Mouse (Mus musculus): ENCODE results near the gene Wdr74.
A peak's percentile ranks its signal among the peaks of the same experiment; 100 is the strongest.

The Wdr74 gene

DNA sequence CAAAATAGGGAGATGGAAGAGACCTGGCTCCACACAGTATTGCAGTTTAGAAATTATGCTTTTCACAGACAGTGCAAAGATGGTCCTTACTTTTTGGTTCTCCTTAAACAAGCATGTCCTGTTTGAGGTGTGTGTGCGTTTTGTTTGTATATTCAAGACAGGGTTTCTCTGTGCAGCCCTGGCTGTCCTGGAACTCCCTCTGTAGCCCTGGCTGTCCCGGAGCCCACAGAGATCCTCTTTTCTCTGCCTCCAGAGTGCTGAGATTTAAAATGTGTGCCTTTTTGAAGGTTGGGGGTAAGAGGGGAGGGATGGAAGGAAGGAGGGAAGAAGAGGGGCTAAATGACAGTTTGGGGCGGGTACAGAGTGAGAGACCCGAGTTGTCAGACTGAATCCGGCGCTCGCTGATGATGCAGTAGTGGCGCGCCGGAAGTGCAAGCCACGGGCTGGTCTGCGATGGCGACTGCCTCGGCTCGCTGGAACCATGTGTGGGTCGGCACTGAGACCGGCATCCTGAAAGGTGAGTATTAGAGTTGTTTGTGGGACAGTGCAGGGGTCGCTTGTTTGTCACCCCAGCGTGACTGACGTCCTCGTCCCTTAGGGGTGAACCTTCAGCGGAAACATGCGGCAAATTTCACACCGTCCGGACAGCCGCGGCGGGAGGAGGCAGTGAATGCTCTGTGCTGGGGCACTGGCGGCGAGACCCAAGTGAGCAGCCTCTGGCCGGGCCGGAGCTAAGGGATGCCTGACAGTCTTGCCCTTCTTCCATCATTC lies at the start of gene Wdr74:
Wdr74 (plus strand) TSS at position 439 of the 771 bp plus-strand sequence.
- DNase-seq = peak; percentile 89 to 92

DNA sequence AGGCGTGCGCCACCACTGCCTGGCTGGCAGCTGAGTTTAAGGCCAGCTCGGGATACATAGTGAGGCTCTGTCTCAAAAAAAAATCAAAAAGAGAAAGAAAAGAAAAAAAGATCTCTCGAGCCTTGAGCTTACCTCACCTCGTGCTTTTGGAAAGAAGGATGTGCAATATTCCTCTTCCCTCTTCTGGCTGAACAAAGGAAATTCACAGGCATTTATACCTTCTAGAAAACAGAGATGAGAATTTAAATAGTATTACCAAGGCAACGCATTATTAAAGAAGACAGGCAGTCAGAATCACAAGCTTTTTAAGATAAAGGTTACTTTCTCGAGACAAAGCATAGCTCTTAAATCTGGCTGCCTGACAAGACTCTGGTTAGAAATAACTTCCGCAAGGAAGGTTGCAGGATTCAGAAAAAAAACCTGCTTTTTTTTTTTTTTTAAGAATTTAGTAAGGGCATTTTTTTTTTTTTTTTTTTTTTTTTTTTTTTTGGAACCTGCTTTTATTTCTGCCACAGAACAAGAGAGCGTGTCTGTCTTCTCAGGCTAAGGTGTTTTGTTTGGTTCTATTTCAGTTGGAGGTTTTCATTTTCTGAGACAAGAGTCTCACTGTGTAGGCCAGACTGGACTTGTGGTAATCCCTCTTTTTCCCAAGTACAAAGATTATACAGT lies 43.6 kb upstream of the Wdr74 start:
- DNase-seq = no peak

DNA sequence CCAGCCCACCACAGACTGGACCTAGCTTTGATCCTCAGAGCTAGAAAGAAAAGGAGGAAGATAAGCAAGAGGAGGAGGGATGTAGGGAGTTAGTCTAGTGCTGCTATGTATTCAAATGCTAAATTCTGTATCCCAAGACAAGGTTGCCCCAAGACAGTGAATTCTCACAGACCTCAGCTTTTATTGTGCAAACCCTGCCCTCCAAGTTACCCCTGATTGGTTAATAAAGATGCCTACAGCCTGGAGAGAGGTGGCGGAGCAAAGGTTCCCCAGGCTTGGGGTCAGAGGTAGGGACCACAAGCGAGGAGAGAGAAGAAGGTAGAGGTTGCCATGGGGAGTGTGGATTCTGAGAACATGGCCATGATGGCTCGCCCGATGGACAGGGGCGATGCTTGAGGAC lies 42.9 kb upstream of the Wdr74 start:
- DNase-seq = no peak

DNA sequence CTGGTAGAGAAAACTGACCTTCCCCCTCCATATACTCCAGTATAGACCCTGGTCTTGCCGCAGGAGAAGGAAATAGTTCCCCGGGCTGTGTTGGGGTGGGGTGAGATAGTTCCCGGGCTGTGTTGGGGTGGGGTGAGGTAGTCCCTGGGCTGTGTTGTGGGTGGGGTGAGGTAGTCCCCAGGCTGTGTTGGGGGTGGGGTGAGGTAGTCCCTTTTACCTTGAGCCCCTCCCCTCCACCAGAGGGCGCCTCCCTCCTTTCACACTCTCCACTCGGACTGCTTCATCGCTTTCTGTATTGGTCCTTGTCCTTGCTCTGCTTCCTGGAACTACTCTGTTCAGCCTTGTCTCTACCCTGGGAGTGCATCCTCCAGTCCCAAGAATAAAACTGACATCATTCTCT lies 40.3 kb upstream of the Wdr74 start:
- peak; percentile 77 to 86 for DNase-seq

DNA sequence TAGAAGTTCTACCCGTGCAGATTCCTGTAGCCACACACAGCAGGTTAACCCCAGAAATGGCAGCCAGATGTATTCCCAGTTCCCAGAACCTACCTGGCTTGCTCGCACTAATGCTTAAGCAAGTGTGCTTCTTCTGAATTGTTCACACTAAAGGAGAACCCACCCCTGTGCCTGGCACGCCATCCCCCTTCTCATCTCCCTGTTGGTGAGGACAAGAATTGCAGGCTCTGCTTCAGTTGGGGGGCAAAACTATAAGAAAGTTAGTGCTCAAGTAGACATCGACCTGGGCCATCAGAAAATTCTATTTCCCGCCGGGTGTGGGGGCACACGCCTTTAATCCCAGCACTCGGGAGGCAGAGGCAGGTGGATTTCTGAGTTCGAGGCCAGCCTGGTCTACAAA lies 36.0 kb upstream of the Wdr74 start:
- no peak for DNase-seq

DNA sequence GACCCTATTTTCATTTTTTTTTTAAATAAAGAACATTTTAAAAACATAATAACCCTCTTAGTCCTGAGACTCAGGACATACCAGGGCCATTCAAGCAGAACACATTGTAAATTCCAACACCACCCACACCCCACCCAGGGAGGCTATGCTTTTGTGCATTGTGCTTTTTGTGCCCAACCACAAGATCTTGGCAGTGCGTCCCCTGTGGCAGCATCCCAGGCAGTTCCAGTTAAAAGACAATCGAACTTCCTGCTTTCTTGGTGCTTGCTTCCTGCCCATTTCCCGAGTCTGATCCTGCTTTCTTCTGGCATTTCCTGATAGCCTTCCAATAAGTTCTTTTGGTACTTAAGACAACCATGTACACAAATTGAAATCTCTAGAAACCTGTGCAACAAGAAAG lies 33.2 kb upstream of the Wdr74 start:
- DNase-seq = peak; percentile 80

DNA sequence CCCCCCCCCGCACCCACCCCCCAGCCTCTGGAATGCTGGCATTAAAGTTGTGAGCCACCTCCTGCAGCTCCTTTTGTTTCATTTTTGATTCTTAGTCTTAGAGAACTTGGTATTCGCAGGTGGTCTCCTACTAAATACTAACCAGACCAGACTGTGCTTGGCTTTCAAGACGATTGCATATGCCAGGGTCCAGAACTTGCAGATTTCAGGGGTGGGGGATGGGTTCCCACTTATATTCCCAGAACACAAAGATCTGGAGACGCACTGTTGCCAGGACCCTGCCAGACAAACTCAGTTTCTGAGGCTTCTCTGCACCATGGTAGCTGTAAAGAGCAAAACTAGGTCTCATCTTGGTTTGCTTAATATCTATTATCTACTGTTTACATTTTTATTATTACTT lies 32.1 kb upstream of the Wdr74 start:
- no peak for DNase-seq

DNA sequence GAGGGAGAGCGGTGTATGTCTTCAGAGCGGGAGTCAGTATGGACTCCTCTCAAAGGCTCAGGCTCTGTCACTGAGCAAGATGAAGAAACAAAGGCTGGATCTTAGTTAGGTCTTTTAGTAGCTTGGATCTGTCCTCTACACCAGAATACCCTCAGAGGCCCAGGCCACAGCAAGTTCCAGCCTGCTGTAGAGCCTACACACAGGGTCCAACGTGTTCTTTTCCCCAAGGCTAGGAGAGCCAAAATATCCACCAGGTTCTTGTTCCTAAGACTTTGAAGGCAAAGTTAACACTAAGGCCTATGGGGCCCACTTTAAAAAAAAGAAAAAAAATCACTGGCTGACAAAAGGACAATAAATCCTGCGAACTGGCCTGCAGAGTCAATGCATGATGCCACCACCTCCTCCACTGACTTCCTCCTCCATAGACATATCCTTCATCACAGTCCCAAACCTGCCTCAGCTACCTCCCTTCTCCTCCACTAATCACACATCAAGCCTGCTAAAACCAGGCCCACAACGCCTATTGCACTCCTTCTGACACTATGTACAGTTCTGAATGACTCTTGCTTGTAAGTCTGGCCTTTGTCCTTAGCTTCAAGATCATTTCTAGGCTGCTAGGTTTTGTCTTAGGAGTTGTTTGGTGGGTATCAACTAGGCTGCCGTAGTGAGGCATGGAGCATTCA lies 30.5 kb upstream of the Wdr74 start:
- DNase-seq = no peak

DNA sequence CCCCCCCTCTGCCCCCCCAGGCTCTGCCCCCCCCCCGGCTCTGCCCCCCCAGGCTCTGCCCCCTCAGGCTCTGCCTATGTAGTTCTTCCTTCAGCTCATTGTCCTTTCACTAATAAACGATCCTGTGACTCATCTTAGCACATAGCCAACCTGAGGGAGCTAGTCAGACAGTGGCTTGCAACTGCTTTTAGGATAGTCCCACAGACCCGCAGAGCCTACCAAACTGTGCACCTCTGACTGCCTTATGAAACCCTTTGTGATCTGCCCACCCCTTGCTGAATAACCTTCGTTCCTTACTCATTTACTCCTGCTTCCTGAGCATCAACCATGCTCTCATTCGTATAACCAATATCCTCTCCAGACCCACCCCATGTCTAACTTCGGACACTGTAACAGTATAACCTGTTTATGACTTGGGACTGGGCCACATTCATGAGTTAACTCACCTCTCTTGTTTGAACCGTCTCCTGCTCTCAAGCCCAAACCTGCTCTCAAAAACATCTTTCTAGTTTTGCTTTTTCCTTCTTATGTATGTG lies 29.4 kb upstream of the Wdr74 start:
- DNase-seq = no peak

DNA sequence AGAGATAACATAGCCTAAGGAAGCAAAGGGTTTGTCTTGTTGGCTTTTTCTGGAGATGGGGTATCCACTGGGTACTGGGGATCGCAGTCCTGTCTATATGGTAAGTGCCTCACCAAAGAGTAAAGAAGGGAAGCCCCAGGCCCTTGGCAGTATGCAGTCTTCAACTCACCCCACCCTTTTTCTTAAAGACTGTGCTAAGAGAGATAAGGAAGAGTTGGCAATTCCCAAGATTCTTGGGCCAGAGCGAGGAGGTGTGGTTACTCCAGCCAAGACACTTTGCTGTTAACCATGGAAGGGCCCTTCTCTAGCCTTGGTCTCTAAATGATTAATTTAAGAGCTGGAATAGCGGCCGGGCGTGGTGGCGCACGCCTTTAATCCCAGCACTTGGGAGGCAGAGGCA lies 28.7 kb upstream of the Wdr74 start:
- no peak for DNase-seq

DNA sequence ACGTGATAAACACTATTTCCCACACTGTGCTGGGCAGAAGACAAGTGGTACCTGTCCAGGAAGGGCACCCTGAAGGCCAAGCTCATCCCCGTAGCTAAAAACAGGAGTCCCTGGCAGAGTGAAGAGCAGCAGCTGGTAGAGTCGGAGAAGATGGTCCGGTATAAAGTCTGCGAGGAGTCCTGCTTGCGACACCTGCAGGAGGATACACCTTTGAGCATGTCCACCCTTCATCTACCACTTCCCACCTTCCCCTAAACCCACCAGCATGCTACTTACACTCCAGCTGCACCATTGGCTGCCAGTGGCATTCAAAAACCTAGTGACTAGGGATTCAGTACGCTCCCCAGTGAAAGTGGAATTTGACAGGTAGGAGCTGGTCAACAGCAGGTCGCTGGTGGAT lies 26.7 kb upstream of the Wdr74 start:
- DNase-seq = no peak

DNA sequence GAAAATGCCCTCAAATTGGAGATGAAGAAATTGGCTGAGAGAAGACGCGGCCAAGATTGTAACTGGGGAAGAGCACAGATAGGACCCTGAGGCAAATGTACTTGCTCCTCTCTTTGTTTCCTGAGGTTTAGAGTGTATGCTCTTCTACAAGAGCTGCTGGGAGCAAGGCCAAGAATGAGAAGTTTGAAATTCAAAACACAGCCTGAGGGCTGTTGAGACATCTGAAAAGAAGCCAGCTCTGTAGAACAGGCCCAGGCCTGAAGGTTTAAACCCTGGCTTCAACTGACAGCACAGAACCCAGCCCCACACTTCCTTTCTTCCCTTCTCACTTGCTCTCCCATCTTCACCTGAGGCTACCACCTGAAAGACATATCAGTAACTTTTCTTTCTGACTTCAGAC lies 25.6 kb upstream of the Wdr74 start:
- DNase-seq = peak; percentile 64 to 71

DNA sequence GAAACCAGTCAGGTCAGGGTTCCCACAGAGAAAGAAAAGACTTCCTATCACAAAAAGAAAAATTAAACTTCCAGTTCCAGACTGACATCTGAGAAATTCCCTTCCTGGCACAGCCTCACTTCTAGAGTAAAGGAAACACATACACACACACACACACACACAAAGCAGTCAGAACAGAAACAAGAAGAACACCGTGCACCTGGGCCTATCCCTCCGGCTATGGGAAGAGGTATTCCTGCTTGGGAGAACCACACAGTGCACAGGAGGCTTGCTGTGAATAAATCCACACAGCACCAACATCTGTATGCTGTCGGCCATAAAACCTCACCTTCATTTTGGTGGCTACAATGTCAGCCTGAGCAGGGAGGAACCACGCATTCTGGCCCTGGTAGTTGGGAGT lies 24.1 kb upstream of the Wdr74 start:
- DNase-seq = no peak

DNA sequence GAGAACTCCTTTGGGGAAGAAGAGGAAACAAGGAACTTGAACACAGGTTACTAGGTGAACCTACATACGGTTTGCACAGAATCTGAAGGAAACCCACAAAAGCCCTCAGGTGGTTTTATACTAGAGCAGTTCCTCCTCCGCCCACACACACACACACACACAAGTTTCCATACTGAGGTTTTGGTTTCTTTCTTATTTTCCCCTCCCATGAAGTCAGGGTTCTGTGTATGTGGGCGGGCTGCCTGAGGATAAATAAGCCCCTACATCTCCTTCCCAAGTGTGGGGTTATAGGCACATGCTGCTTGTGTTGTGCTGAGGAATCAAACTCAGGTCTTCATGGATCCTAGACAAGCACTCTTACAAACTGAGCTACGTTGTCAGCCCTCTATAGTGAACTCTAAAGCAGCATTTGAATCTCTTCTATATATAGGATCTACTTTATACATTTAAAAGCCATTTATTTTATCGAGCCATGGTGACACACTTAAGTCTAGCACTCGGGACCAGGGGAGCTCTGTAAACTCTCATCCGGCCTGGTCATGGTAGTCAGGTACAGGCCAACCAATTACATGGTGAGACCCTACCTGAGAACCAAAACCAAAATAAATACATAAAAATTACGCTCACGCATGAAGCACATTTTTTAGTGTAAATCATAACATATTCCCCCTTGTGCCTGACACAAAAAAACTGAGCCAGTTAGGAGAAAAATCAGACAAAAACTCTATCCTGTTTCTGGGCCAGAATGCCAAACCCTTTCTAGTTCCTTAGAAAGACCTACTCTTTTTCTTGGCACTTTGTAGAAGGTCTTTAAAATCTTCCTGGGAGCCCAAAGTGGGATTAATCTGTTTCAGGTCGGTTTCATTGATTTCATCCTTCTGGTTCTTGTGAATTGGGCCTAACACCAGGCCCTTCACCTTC lies 23.4 kb upstream of the Wdr74 start:
- no peak for DNase-seq

DNA sequence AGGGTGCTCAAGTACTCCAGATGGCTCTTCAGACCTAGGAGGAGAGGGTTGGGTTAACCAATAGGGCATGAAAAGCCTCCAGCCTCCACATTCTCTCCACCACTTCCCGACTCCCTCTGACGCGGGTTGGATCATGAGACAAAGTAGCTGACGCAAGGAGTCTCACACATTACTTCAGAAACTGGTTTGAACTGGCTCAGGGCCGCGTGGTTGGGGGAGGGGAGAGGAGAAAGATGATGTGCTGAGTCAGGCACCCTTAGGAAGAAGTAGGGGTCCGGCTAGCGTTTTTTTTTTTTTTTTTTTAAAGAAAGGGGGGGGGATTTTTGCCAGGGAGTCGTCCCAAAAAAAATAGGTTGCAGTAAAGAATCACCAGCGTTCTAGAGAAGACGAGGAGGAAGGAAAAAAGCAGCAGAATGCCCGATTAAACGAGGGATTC lies 22.7 kb upstream of the Wdr74 start:
- DNase-seq = peak; percentile 92 to 94

DNA sequence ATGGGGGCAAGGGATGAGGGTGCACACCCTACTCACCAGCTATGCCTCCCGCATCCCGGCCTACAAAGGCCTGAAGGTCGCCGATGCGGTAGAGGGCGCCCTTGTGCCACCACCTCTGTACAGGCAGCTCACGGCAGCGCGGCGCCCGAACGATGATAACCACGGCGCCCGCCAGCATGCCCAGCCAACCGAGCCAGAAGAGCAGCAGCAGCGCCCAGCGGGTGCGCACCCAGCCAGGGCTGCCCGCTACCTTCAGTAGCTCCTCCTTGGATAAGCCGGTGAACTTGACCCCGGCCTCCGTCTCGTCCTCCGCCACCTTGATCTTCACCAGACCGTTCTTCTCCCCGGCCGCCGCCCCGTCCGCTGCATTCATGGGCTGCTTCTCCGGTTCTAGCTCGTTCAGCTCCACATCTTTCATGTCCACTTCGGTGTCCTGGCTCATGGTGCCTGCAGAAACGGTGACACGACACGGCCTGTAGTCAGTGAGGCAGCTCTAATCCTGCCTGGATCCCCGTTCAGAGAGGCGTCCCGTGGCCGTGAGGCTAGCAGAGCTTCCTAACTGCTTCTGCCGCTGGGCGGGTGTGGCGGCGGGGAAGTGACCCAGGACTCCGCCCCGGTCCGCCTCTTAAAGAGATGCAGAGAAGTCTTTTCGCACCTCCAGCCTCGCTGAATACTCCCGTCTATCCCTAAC lies 22.2 kb upstream of the Wdr74 start:
- peak; percentile 92 to 95 for DNase-seq

DNA sequence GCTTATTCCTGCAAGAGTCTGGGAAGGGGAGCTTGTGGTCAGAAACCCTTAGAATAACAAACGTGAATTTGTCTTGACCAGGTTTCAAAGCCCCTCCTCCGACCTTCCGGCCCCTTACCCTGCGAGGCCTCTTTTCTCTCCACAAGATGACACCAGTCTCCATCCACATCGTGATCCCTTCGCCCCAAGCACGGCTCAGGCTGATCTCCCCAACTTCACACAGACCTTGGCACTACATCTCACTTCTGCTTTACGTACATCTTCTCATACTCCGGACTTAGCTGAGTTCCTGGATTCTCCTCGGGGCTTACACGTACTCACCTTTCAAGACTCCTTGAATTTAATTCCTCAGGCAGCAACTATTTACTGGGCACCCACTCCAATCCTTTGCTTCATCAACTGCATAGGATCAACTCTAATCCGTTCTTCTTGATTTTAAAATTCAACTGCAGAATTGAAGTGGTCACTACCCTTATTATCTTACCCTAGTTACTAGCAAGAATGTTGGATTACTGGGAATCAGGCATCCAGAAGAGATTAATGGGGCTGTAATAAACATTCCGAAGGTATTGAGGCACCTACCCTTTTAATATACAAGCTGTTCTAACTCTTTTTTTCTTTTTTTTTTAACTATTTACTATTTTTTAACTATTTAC lies 21.5 kb upstream of the Wdr74 start:
- DNase-seq = no peak

DNA sequence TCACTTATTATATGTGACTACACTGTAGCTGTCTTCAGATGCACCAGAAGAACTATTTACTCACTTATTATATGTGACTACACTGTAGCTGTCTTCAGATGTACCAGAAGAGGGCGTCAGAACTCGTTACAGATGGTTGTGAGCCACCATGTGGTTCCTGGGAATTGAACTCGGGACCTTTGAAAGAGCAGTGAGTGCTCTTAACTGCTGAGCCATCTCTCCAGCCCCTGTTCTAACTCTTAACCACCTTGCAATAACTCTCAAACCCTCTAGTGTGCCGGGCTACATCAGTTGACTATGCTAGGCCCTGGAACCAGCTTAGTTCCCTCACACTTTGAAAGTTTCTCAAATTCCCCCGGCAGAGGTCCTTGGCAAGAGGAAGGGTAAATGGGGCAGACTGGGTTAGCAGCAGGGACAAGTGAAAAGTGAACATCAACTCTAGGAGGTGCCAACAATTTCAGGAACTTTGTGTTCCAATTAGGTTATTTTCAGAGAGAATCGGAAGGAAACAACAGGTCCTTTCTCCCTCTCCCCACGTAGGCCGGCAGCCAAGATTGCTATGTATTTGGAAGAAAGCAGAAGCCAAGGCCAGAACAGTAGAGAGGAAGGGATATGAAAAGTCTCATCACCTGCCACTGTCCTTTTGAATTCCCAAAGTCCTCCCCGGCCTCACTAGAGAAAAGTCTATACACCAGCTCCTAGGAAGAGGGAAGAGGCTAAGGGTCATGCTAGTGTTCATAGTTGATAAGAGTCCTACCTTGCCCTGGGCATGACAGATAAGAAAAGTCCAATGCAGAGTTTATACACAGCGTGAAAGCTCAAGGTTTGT lies 20.8 kb upstream of the Wdr74 start:
- no peak for DNase-seq

DNA sequence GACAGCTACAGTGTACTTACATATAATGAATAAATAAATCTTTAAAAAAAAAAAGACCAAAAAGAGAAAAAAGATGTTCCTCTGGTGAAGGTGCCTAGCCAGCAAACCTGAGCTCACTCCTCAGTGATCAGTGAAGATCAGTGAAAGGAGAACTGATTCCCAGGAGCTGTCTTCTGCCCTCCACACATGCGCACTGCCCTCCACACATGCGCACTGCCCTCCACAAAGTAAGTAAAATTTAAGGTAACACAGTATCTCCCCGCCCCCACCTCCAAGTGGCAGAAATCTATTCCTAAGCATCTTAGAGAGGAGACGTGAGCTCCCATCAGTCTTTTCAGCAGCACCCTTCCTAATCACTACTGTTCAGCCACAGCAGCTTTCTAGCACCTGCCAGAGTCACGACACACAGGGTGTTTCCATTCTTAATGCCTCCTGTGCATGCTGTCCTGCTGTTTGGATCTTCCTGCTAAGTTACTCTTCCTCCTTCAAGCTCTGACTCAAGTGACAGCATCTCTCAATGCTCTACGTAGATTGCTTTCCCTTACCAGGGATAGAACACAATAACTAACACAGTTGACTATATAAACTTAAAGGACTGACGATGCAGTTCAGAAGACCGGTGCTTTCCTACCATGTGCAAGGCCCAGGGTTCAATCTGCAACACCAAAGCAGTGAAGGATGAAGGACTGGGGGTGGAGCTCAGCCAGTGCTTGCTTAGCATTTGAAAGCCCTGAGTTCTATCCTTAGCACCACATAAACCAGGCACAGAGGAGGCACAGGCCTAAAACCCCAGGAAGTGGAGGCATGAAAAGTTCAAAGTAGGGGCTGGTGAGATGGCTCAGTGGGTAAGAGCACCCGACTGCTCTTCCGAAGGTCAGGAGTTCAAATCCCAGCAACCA lies 19.5 kb upstream of the Wdr74 start:
- DNase-seq = no peak

All from lung, adult 18-20 months (tissue).